Mouse (Mus musculus) lung, embryonic 14.5 days (tissue): ENCODE data around the gene Gm45062. TPM values are rescaled to one million over a fixed set of nuclear protein-coding genes. Genes with fewer than 3 reads are reported as not detected.

ENCODE experiments used
- ATAC-seq: fragments of 200-750 bp; cut with Nextera tagmentation; 2 replicates; pipeline ENCODE4 v1.8.0; 2017; ENCODE audit warnings: mild to moderate bottlenecking, moderate TSS enrichment, moderate library complexity; ENCODE audit not compliant: insufficient read depth
- DNase-seq: peaks from one replicate; pipeline ENCODE4 v3.0.0-alpha.2; 2015
- H3K27ac ChIP-seq: fragments of 300-500 bp; sonication (generic); 2 replicates; pipeline ENCODE4 v1.5.1; 2014; ENCODE audit warnings: low read depth, mild to moderate bottlenecking, moderate library complexity
- H3K27me3 ChIP-seq: fragments of 300-500 bp; sonication (generic); 2 replicates; pipeline ENCODE4 v1.6.1; 2014; ENCODE audit warnings: low read length, control low read depth; ENCODE audit not compliant: insufficient read depth
- H3K36me3 ChIP-seq: fragments of 300-500 bp; sonication (generic); 2 replicates; pipeline ENCODE4 v1.6.1; 2014; ENCODE audit warnings: control low read depth; ENCODE audit not compliant: insufficient read depth
- H3K4me1 ChIP-seq: fragments of 300-500 bp; sonication (generic); 2 replicates; pipeline ENCODE4 v1.6.1; 2014; ENCODE audit warnings: antibody characterized with exemption, control low read depth; ENCODE audit not compliant: insufficient read depth
- H3K4me2 ChIP-seq: fragments of 300-500 bp; sonication (generic); 2 replicates; pipeline ENCODE4 v1.6.1; 2014; ENCODE audit warnings: mild to moderate bottlenecking
- H3K4me3 ChIP-seq: fragments of 300-500 bp; sonication (generic); 2 replicates; pipeline ENCODE4 v1.5.1; 2014; ENCODE audit warnings: low read depth, low read length
- H3K9ac ChIP-seq: fragments of 300-500 bp; sonication (generic); 2 replicates; pipeline ENCODE4 v1.6.1; 2014
- H3K9me3 ChIP-seq: fragments of 300-500 bp; sonication (generic); 2 replicates; pipeline ENCODE4 v1.6.1; 2016; ENCODE audit warnings: low read depth, low read length, control low read depth
- CTCF ChIP-seq: IDR thresholded peaks from 2 replicates; pipeline ENCODE4 v1.5.1; 2016; ENCODE audit warnings: antibody characterized with exemption, low read depth
- WGBS: fragments of 180-500 bp; shearing (Covaris S2); extraction: QIAGEN DNeasy Blood & Tissue Kit; methylation state at CpG from one replicate; pipeline ENCODE4 v1.1.7; 2014; 5-methylcytosine and 5-hydroxymethylcytosine counted together
- polyA plus RNA-seq: library from polyadenylated mRNA; unstranded; fragments of >200 nt; fragmentation: Nextera tagmentation; extraction: Ambion mirVana; gene quantifications from 2 replicates; pipeline ENCODE4 v1.2.1, GENCODE M21; 2014

Gm45062 gene
- polyA plus RNA-seq, 1 experiment from 2014 or later: 9.8 TPM

GRCm38 (mm10) chr6:8458596-8458995 is 199.3 kb downstream of the Gm45062 start:
- H3K36me3 ChIP-seq: no peaks in the 10 kb centered on the region
- DNase-seq (no peak), ATAC-seq (no peak)
- H3K27ac ChIP-seq: no peak overlapping the region
- 93% methylated on average over 4 of the region's 4 CpGs for WGBS
- H3K9me3 ChIP-seq: no peaks in the 10 kb centered on the region
- TF ChIP-seq CTCF: no peak
- H3K4me2 ChIP-seq: no peak overlapping the region
- H3K27me3 ChIP-seq: no peaks in the 10 kb centered on the region
- H3K9ac ChIP-seq: no peak overlapping the region
- H3K4me3 ChIP-seq: no peak overlapping the region
- H3K4me1 ChIP-seq: no peaks in the 10 kb centered on the region

GRCm38 (mm10) chr6:8462447-8462846 is 203.2 kb downstream of the Gm45062 start:
- H3K4me2 ChIP-seq: no peak overlapping the region
- H3K36me3 ChIP-seq: no peaks in the 10 kb centered on the region
- ATAC-seq: no peak
- H3K4me3 ChIP-seq: no peak overlapping the region
- no peaks in the 10 kb centered on the region for H3K9me3 ChIP-seq
- TF ChIP-seq CTCF: no peak
- WGBS: 82% methylated on average over 2 of the region's 2 CpGs
- no peak for DNase-seq
- no peaks in the 10 kb centered on the region for H3K27me3 ChIP-seq
- no peak overlapping the region for H3K9ac ChIP-seq
- 0 out of 2 replicates have a peak, but pooled peaks cover 3% of the 10 kb centered on the region for H3K4me1 ChIP-seq
- no peak overlapping the region for H3K27ac ChIP-seq

- H3K4me2 ChIP-seq: no peak overlapping the region
- H3K36me3 ChIP-seq: no peaks in the 10 kb centered on the region
- WGBS: 74% methylated on average over 1 of the region's 1 CpGs
- no peak overlapping the region for H3K27ac ChIP-seq
- no peak overlapping the region for H3K9ac ChIP-seq
- DNase-seq: no peak
- peaks cover 5% of the 10 kb centered on the region; the same call in 1 of the 2 replicates for H3K4me1 ChIP-seq
- no peak for TF ChIP-seq CTCF
- no peaks in the 10 kb centered on the region for H3K27me3 ChIP-seq
- H3K9me3 ChIP-seq: no peaks in the 10 kb centered on the region
- ATAC-seq: no peak
- H3K4me3 ChIP-seq: no peak overlapping the region
Observed at GRCm38 (mm10) chr6:8465388-8465787, 206.1 kb downstream of the Gm45062 start.

GRCm38 (mm10) chr6:8465985-8466384 is 206.7 kb downstream of the Gm45062 start:
- 48% methylated on average over 5 of the region's 5 CpGs for WGBS
- no peak overlapping the region for H3K4me3 ChIP-seq
- no peaks in the 10 kb centered on the region for H3K27me3 ChIP-seq
- H3K27ac ChIP-seq: peak overlapping the region; percentile 37
- no peak for TF ChIP-seq CTCF
- H3K4me1 ChIP-seq: peaks cover 5% of the 10 kb centered on the region; the same call in 1 of the 2 replicates
- no peak overlapping the region for H3K9ac ChIP-seq
- H3K4me2 ChIP-seq: no peak overlapping the region
- ATAC-seq (no peak), DNase-seq (peak; percentile 31)
- no peaks in the 10 kb centered on the region for H3K36me3 ChIP-seq
- H3K9me3 ChIP-seq: no peaks in the 10 kb centered on the region

GRCm38 (mm10) chr6:8467667-8468337 is 208.6 kb downstream of the Gm45062 start:
- H3K4me2 ChIP-seq: no peak overlapping the region
- no peaks in the 10 kb centered on the region for H3K9me3 ChIP-seq
- H3K9ac ChIP-seq: no peak overlapping the region
- DNase-seq: peak; percentile 35
- no peak for ATAC-seq
- 61% methylated on average over 10 of the region's 10 CpGs for WGBS
- no peak for TF ChIP-seq CTCF
- H3K27me3 ChIP-seq: no peaks in the 10 kb centered on the region
- H3K4me3 ChIP-seq: no peak overlapping the region
- H3K27ac ChIP-seq: peak overlapping the region; percentile 15; the same call in 1 of the 2 replicates
- H3K4me1 ChIP-seq: peaks cover 8% of the 10 kb centered on the region
- no peaks in the 10 kb centered on the region for H3K36me3 ChIP-seq

- WGBS: 59% methylated on average over 3 of the region's 3 CpGs
- Histone ChIP-seq H3K36me3 (no peaks in the 10 kb centered on the region), H3K4me1 (peaks cover 25% of the 10 kb centered on the region), H3K4me2 (no peak overlapping the region), H3K27me3 (no peaks in the 10 kb centered on the region), H3K4me3 (no peak overlapping the region), H3K9me3 (no peaks in the 10 kb centered on the region), H3K9ac (no peak overlapping the region), H3K27ac (peak overlapping the region; percentile 2; the same call in 1 of the 2 replicates)
- no peak for TF ChIP-seq CTCF
- DNase-seq (peak; percentile 45), ATAC-seq (peak; percentile 44)
Observed at GRCm38 (mm10) chr6:8469918-8470317, 210.7 kb downstream of the Gm45062 start.

GRCm38 (mm10) chr6:8472125-8472524 is 212.9 kb downstream of the Gm45062 start:
- 75% methylated on average over 3 of the region's 3 CpGs for WGBS
- no peaks in the 10 kb centered on the region for H3K27me3 ChIP-seq
- peak overlapping the region; percentile 76 for H3K27ac ChIP-seq
- no peak overlapping the region for H3K4me2 ChIP-seq
- no peak overlapping the region for H3K4me3 ChIP-seq
- ATAC-seq (no peak), DNase-seq (no peak)
- H3K4me1 ChIP-seq: peaks cover 25% of the 10 kb centered on the region
- no peaks in the 10 kb centered on the region for H3K9me3 ChIP-seq
- no peak for TF ChIP-seq CTCF
- H3K9ac ChIP-seq: no peak overlapping the region
- H3K36me3 ChIP-seq: no peaks in the 10 kb centered on the region
